Mouse (Mus musculus): ENCODE measurements around the gene Cep57l1. TPM values are rescaled to one million over a fixed set of nuclear protein-coding genes. Genes with fewer than 3 reads are reported as not detected.

The Cep57l1 gene
- polyA plus RNA-seq, 1 experiment from 2014 or later = 22.8 TPM

GRCm38 (mm10) chr10:41690978-41691377, 118.7 kb downstream of the Cep57l1 start:
- no peak for ATAC-seq (ENCODE audit: insufficient number of reproducible peaks, insufficient read depth, low FRiP score, low read depth)
- Histone ChIP-seq H3K4me3 (ENCODE audit: low read depth, low read length) (no peak overlapping the region), H3K4me1 (ENCODE audit: control insufficient read depth, insufficient read depth, low read length) (no peaks in the 10 kb centered on the region), H3K4me2 (replicated peaks; ENCODE audit: low read depth, low read length) (no peak overlapping the region), H3K9ac (replicated peaks; ENCODE audit: low read depth, low read length) (no peak overlapping the region), H3K27ac (ENCODE audit: low read length) (no peak overlapping the region), H3K9me3 (ENCODE audit: control insufficient read depth, low read depth, low read length) (no peaks in the 10 kb centered on the region), H3K36me3 (ENCODE audit: control insufficient read depth, insufficient read depth, low read length) (no peaks in the 10 kb centered on the region), H3K27me3 (ENCODE audit: control insufficient read depth, insufficient read depth, low read length) (no peaks in the 10 kb centered on the region)
- WGBS = 75% methylated on average over 4 of the region's 4 CpGs

GRCm38 (mm10) chr10:41689941-41690887, 119.5 kb downstream of the Cep57l1 start:
- Histone ChIP-seq H3K4me2 (replicated peaks; ENCODE audit: low read depth, low read length) (peak overlapping the region; percentile 79), H3K4me3 (ENCODE audit: low read depth, low read length) (peak overlapping the region; percentile 37), H3K27ac (ENCODE audit: low read length) (no peak overlapping the region), H3K9me3 (ENCODE audit: control insufficient read depth, low read depth, low read length) (no peaks in the 10 kb centered on the region), H3K36me3 (ENCODE audit: control insufficient read depth, insufficient read depth, low read length) (no peaks in the 10 kb centered on the region), H3K27me3 (ENCODE audit: control insufficient read depth, insufficient read depth, low read length) (no peaks in the 10 kb centered on the region), H3K4me1 (ENCODE audit: control insufficient read depth, insufficient read depth, low read length) (no peaks in the 10 kb centered on the region), H3K9ac (replicated peaks; ENCODE audit: low read depth, low read length) (peak overlapping the region; percentile 42)
- WGBS = 20% methylated on average over 24 of the region's 24 CpGs
- no peak for ATAC-seq (ENCODE audit: insufficient number of reproducible peaks, insufficient read depth, low FRiP score, low read depth)

- no peak overlapping the region for H3K9ac ChIP-seq (replicated peaks; ENCODE audit: low read depth, low read length)
- H3K36me3 ChIP-seq (ENCODE audit: control insufficient read depth, insufficient read depth, low read length) = no peaks in the 10 kb centered on the region
- H3K9me3 ChIP-seq (ENCODE audit: control insufficient read depth, low read depth, low read length) = no peaks in the 10 kb centered on the region
- no peak overlapping the region for H3K27ac ChIP-seq (ENCODE audit: low read length)
- H3K4me1 ChIP-seq (ENCODE audit: control insufficient read depth, insufficient read depth, low read length) = no peaks in the 10 kb centered on the region
- ATAC-seq (ENCODE audit: insufficient number of reproducible peaks, insufficient read depth, low FRiP score, low read depth) = peak; percentile 77
- H3K4me2 ChIP-seq (replicated peaks; ENCODE audit: low read depth, low read length) = peak overlapping the region; percentile 40
- peak overlapping the region; percentile 9; the same call in 1 of the 2 replicates for H3K4me3 ChIP-seq (ENCODE audit: low read depth, low read length)
- WGBS = 4% methylated on average over 21 of the region's 21 CpGs
- no peaks in the 10 kb centered on the region for H3K27me3 ChIP-seq (ENCODE audit: control insufficient read depth, insufficient read depth, low read length)
These were observed 125.1 kb downstream of the Cep57l1 start for GRCm38 (mm10) chr10:41684548-41684996.

- no peaks in the 10 kb centered on the region for H3K9me3 ChIP-seq (ENCODE audit: control insufficient read depth, low read depth, low read length)
- 31% methylated on average over 16 of the region's 16 CpGs for WGBS
- H3K27ac ChIP-seq (ENCODE audit: low read length) = no peak overlapping the region
- H3K27me3 ChIP-seq (ENCODE audit: control insufficient read depth, insufficient read depth, low read length) = no peaks in the 10 kb centered on the region
- H3K9ac ChIP-seq (replicated peaks; ENCODE audit: low read depth, low read length) = no peak overlapping the region
- no peaks in the 10 kb centered on the region for H3K36me3 ChIP-seq (ENCODE audit: control insufficient read depth, insufficient read depth, low read length)
- no peak overlapping the region for H3K4me2 ChIP-seq (replicated peaks; ENCODE audit: low read depth, low read length)
- no peak for ATAC-seq (ENCODE audit: insufficient number of reproducible peaks, insufficient read depth, low FRiP score, low read depth)
- no peaks in the 10 kb centered on the region for H3K4me1 ChIP-seq (ENCODE audit: control insufficient read depth, insufficient read depth, low read length)
- H3K4me3 ChIP-seq (ENCODE audit: low read depth, low read length) = no peak overlapping the region
These were observed 126.9 kb downstream of the Cep57l1 start for GRCm38 (mm10) chr10:41682546-41683393.

GRCm38 (mm10) chr10:41678746-41679360, 130.8 kb downstream of the Cep57l1 start:
- WGBS = 21% methylated on average over 18 of the region's 18 CpGs
- no peak overlapping the region for H3K9ac ChIP-seq (replicated peaks; ENCODE audit: low read depth, low read length)
- no peaks in the 10 kb centered on the region for H3K9me3 ChIP-seq (ENCODE audit: control insufficient read depth, low read depth, low read length)
- peak overlapping the region; percentile 24 for H3K4me2 ChIP-seq (replicated peaks; ENCODE audit: low read depth, low read length)
- no peak for ATAC-seq (ENCODE audit: insufficient number of reproducible peaks, insufficient read depth, low FRiP score, low read depth)
- H3K27ac ChIP-seq (ENCODE audit: low read length) = no peak overlapping the region
- no peaks in the 10 kb centered on the region for H3K27me3 ChIP-seq (ENCODE audit: control insufficient read depth, insufficient read depth, low read length)
- H3K36me3 ChIP-seq (ENCODE audit: control insufficient read depth, insufficient read depth, low read length) = no peaks in the 10 kb centered on the region
- H3K4me3 ChIP-seq (ENCODE audit: low read depth, low read length) = no peak overlapping the region
- peaks cover 4% of the 10 kb centered on the region; the same call in 1 of the 2 replicates for H3K4me1 ChIP-seq (ENCODE audit: control insufficient read depth, insufficient read depth, low read length)

GRCm38 (mm10) chr10:41677396-41677795, 132.3 kb downstream of the Cep57l1 start:
- WGBS = 62% methylated on average over 8 of the region's 8 CpGs
- Histone ChIP-seq H3K4me3 (ENCODE audit: low read depth, low read length) (no peak overlapping the region), H3K27me3 (ENCODE audit: control insufficient read depth, insufficient read depth, low read length) (no peaks in the 10 kb centered on the region), H3K4me2 (replicated peaks; ENCODE audit: low read depth, low read length) (no peak overlapping the region), H3K4me1 (ENCODE audit: control insufficient read depth, insufficient read depth, low read length) (peaks cover 4% of the 10 kb centered on the region; the same call in 1 of the 2 replicates), H3K27ac (ENCODE audit: low read length) (no peak overlapping the region), H3K9ac (replicated peaks; ENCODE audit: low read depth, low read length) (no peak overlapping the region), H3K9me3 (ENCODE audit: control insufficient read depth, low read depth, low read length) (no peaks in the 10 kb centered on the region), H3K36me3 (ENCODE audit: control insufficient read depth, insufficient read depth, low read length) (no peaks in the 10 kb centered on the region)
- no peak for ATAC-seq (ENCODE audit: insufficient number of reproducible peaks, insufficient read depth, low FRiP score, low read depth)

GRCm38 (mm10) chr10:41676661-41677061, 133.0 kb downstream of the Cep57l1 start:
- no peak overlapping the region for H3K4me3 ChIP-seq (ENCODE audit: low read depth, low read length)
- H3K27me3 ChIP-seq (ENCODE audit: control insufficient read depth, insufficient read depth, low read length) = no peaks in the 10 kb centered on the region
- ATAC-seq (ENCODE audit: insufficient number of reproducible peaks, insufficient read depth, low FRiP score, low read depth) = no peak
- H3K4me2 ChIP-seq (replicated peaks; ENCODE audit: low read depth, low read length) = no peak overlapping the region
- H3K27ac ChIP-seq (ENCODE audit: low read length) = no peak overlapping the region
- H3K36me3 ChIP-seq (ENCODE audit: control insufficient read depth, insufficient read depth, low read length) = no peaks in the 10 kb centered on the region
- H3K9me3 ChIP-seq (ENCODE audit: control insufficient read depth, low read depth, low read length) = no peaks in the 10 kb centered on the region
- no peak overlapping the region for H3K9ac ChIP-seq (replicated peaks; ENCODE audit: low read depth, low read length)
- peaks cover 4% of the 10 kb centered on the region; the same call in 1 of the 2 replicates for H3K4me1 ChIP-seq (ENCODE audit: control insufficient read depth, insufficient read depth, low read length)
- 67% methylated on average over 6 of the region's 6 CpGs for WGBS
